Mouse (Mus musculus) bone marrow, adult 2 months (tissue): ENCODE data around the gene Fbxw8.

Experiments
- CTCF ChIP-seq: fragments of 200-500 bp; IDR thresholded peaks from 2 replicates; pipeline ENCODE4 v1.5.1; 2011; ENCODE audit warnings: low read length, control low read depth; ENCODE audit not compliant: control insufficient read depth, insufficient read depth
- POLR2A ChIP-seq: fragments of 200-500 bp; IDR thresholded peaks from 2 replicates; pipeline ENCODE4 v1.6.1; 2011; ENCODE audit warnings: low read depth, mild to moderate bottlenecking, control low read depth, low read length, borderline replicate concordance; ENCODE audit not compliant: control insufficient read depth

GRCm38 (mm10) chr5:118045385-118045784, 109.9 kb downstream of the Fbxw8 start:
- TF ChIP-seq CTCF (no peak), POLR2A (no peak)
